Mouse (Mus musculus): Measurements from ENCODE around the gene Chmp3. TPM values are rescaled to one million over a fixed set of nuclear protein-coding genes. Genes with fewer than 3 reads are reported as not detected.

Gene Chmp3
- total and polyA plus RNA-seq, 3 experiments: 27.8 to 68.1 (median 44.7) TPM

DNA sequence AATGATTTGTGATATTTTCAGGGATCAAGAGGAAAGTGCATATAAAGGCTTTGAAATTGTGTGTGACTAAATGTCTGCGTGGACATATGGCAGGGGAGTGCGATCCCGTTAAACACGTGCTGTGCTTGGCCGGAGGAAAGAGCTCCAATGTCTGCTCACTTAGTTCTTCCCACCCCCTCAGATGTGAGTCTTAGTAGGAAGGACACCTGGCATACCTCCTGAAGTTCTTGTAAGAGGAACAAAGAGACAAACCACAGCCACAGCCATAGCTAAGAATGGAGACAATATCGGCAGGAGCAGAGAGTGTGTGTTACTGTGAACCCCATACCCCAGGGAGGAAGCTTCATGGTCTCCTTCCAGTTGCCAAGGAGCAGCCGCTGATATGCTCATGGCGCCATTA is 13.4 kb upstream of the Chmp3 start:
- Histone ChIP-seq H3K9ac (ENCODE audit: insufficient read depth, low read depth) (no peak overlapping the region), H3K4me1 (ENCODE audit: control insufficient read depth in 1 of 2, insufficient read depth in 2 of 2) (peaks cover 0 to 4% of the 10 kb centered on the region in 2 experiments; a peak in 1 of 4 replicates), H3K27me3 (replicated peaks) (peaks cover 2% of the 10 kb centered on the region), H3K9me3 (replicated peaks; ENCODE audit: low read length) (no peaks in the 10 kb centered on the region), H3K27ac (ENCODE audit: insufficient read depth, low read depth) (no peak overlapping the region), H3K4me2 (ENCODE audit: insufficient read depth, low read depth, poor library complexity, severe bottlenecking) (no peak overlapping the region), H3K4me3 (replicated peaks in 1 of 3; ENCODE audit: low read depth in 2 of 3, low read length in 2 of 3, poor library complexity in 1 of 3) (no peak overlapping the region), H3K36me3 (replicated peaks in 1 of 2; ENCODE audit: control insufficient read depth in 1 of 2, insufficient read depth in 1 of 2, low read length in 1 of 2) (no peaks in the 10 kb centered on the region), H3K79me2 (replicated peaks; ENCODE audit: control insufficient read depth, extremely low read depth, insufficient read depth, poor library complexity, severe bottlenecking) (no peaks in the 10 kb centered on the region)
- dilution Hi-C loops (cut with MboI; ENCODE audit: extremely low pct_ligation_motif_present, extremely low pct_unique_long_range_greater_than_20kb, low sequenced_read_pairs) (no loop called here), in situ Hi-C loops (cut with MboI; ENCODE audit: low pct_ligation_motif_present, low pct_unique_long_range_greater_than_20kb, low sequenced_read_pairs) (no loop called here)
- no peak for TF ChIP-seq UBTF (IDR thresholded peaks at IDR 0.05; ENCODE audit: low read depth, low read length)
- TF ChIP-seq USF1 (IDR thresholded peaks at IDR 0.05; ENCODE audit: low read depth, low read length): no peak
- no peak for TF ChIP-seq ZC3H11A (IDR thresholded peaks at IDR 0.05; ENCODE audit: low read depth, low read length)
- no peak for TF ChIP-seq BHLHE40 (IDR thresholded peaks at IDR 0.05; ENCODE audit: low read depth, low read length)
- TF ChIP-seq E2F4 (IDR thresholded peaks at IDR 0.05; ENCODE audit: insufficient replicate concordance, low read depth, low read length): no peak
- TF ChIP-seq EP300 (IDR thresholded peaks at IDR 0.05; ENCODE audit: low read length): no peak
- TF ChIP-seq ZMIZ1 (IDR thresholded peaks at IDR 0.05; ENCODE audit: low read depth, low read length): no peak
- TF ChIP-seq GABPA (IDR thresholded peaks at IDR 0.05; ENCODE audit: insufficient replicate concordance, low read depth, low read length): no peak
- TF ChIP-seq POLR2A (IDR thresholded peaks at IDR 0.05; ENCODE audit: low read depth, low read length): no peak
- no peak for TF ChIP-seq MEF2A (IDR thresholded peaks at IDR 0.05; ENCODE audit: borderline replicate concordance, low read depth, low read length)
- no peak for TF ChIP-seq POLR2AphosphoS2 (IDR thresholded peaks at IDR 0.05; ENCODE audit: low read depth, low read length)
- TF ChIP-seq IRF4 (IDR thresholded peaks at IDR 0.05; ENCODE audit: low read depth, low read length): no peak
- TF ChIP-seq JUND (conservative IDR thresholded peaks at IDR 0.05; ENCODE audit: low read depth, low read length): no peak
- no peak for TF ChIP-seq USF2 (conservative IDR thresholded peaks at IDR 0.05; ENCODE audit: low read depth, low read length)
- TF ChIP-seq MXI1 (IDR thresholded peaks at IDR 0.05; ENCODE audit: low read depth, low read length): no peak
- no peak for TF ChIP-seq MAX (IDR thresholded peaks at IDR 0.05; ENCODE audit: low read length)
- TF ChIP-seq TCF12 (IDR thresholded peaks at IDR 0.05; ENCODE audit: low read depth, low read length): no peak
- no peak for TF ChIP-seq MYC (IDR thresholded peaks at IDR 0.05; ENCODE audit: low read depth, low read length)
- DNase-seq (ENCODE audit: extremely low read depth): no peak

DNA sequence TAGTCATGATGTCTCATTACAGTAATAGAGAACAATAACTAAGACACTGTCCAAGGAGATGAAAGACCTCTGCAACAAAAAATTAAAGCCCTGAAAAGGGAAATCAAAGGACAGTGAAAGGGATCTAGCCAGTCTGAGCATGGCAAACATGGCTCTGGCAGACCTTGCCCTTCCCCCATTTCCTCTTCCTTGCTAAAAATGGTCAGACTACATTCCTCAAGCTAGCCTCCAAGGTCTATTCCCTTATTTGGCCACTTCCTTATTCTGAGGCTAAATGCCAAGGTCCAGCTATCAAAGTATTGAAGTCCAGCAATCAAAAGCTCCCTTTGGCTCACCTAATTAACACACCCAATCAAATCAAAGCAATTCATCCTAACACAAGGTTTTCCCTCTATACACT is 6.3 kb upstream of the Chmp3 start:
- dilution Hi-C loops (cut with MboI; ENCODE audit: extremely low pct_ligation_motif_present, extremely low pct_unique_long_range_greater_than_20kb, low sequenced_read_pairs): no loop called here
- Histone ChIP-seq H3K79me2 (replicated peaks; ENCODE audit: control insufficient read depth, extremely low read depth, insufficient read depth, poor library complexity, severe bottlenecking) (no peaks in the 10 kb centered on the region), H3K4me1 (ENCODE audit: control insufficient read depth in 1 of 2, insufficient read depth in 2 of 2) (no peaks in the 10 kb centered on the region), H3K36me3 (replicated peaks in 1 of 2; ENCODE audit: control insufficient read depth in 1 of 2, insufficient read depth in 1 of 2, low read length in 1 of 2) (no peaks in the 10 kb centered on the region), H3K27ac (ENCODE audit: insufficient read depth, low read depth) (no peak overlapping the region), H3K9me3 (replicated peaks; ENCODE audit: low read length) (no peaks in the 10 kb centered on the region), H3K27me3 (replicated peaks) (peaks cover 2% of the 10 kb centered on the region), H3K4me3 (replicated peaks in 1 of 3; ENCODE audit: low read depth in 2 of 3, low read length in 2 of 3, poor library complexity in 1 of 3) (no peak overlapping the region), H3K9ac (ENCODE audit: insufficient read depth, low read depth) (no peak overlapping the region), H3K4me2 (ENCODE audit: insufficient read depth, low read depth, poor library complexity, severe bottlenecking) (no peak overlapping the region)
- DNase-seq (ENCODE audit: extremely low read depth): no peak
- in situ Hi-C loops (cut with MboI; ENCODE audit: low pct_ligation_motif_present, low pct_unique_long_range_greater_than_20kb, low sequenced_read_pairs): no loop called here
- no peak for TF ChIP-seq TBP (conservative IDR thresholded peaks at IDR 0.05; ENCODE audit: low read depth, low read length)
- no peak for TF ChIP-seq ZNF384 (IDR thresholded peaks at IDR 0.05; ENCODE audit: low read depth, low read length)
- no peak for TF ChIP-seq ETS1 (conservative IDR thresholded peaks at IDR 0.05; ENCODE audit: low read depth, low read length)
- no peak for TF ChIP-seq NELFE (IDR thresholded peaks at IDR 0.05; ENCODE audit: low read depth, low read length)
- no peak for TF ChIP-seq CTCF (conservative IDR thresholded peaks at IDR 0.05 in 1 of 2, IDR thresholded peaks at IDR 0.05 in 1 of 2; ENCODE audit: low read depth in 2 of 2, low read length in 2 of 2)
- TF ChIP-seq UBTF (IDR thresholded peaks at IDR 0.05; ENCODE audit: low read depth, low read length): no peak
- TF ChIP-seq IRF4 (IDR thresholded peaks at IDR 0.05; ENCODE audit: low read depth, low read length): no peak
- no peak for TF ChIP-seq SIN3A (IDR thresholded peaks at IDR 0.05; ENCODE audit: low read length)
- no peak for TF ChIP-seq TCF12 (IDR thresholded peaks at IDR 0.05; ENCODE audit: low read depth, low read length)
- no peak for TF ChIP-seq USF2 (conservative IDR thresholded peaks at IDR 0.05; ENCODE audit: low read depth, low read length)
- TF ChIP-seq MAZ (IDR thresholded peaks at IDR 0.05; ENCODE audit: low read depth, low read length): no peak
- TF ChIP-seq SMC3 (IDR thresholded peaks at IDR 0.05; ENCODE audit: low read depth, low read length): no peak

All from CH12.LX (cell line).